Mouse (Mus musculus): ENCODE data around the gene Fv1.

The Fv1 gene

GRCm38 (mm10) chr4:147884138-147884537 lies 15.4 kb downstream of the Fv1 start:
- DNase-seq (ENCODE audit: low spot score) = no peak

GRCm38 (mm10) chr4:147886158-147886557 lies 17.4 kb downstream of the Fv1 start:
- no peak for DNase-seq (ENCODE audit: low spot score)

DNA sequence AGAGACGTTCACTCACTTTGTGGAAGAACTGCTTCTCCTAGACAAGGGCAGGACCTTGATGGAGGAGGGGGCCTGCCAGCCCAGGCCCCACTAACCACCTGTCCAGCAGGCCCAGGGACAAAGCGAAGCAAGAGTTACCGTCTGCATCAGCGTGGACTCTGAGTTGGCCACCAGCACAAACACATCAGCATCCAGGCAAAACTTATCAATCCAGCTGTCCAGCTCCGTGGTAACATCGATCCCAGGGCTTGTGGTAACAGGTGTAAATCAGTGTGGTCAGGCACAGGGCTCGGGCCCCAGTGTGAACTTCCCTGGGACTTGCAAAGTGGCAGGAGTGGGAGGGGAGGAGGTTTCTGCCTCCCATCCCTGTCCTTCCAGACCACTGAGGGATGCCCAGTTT lies 18.5 kb downstream of the Fv1 start:
- no peak for DNase-seq (ENCODE audit: low spot score)

- no peak for DNase-seq (ENCODE audit: low spot score)
These were observed 19.5 kb downstream of the Fv1 start for GRCm38 (mm10) chr4:147888237-147888636.

GRCm38 (mm10) chr4:147890341-147890740 lies 21.6 kb downstream of the Fv1 start:
- DNase-seq (ENCODE audit: low spot score) = no peak

DNA sequence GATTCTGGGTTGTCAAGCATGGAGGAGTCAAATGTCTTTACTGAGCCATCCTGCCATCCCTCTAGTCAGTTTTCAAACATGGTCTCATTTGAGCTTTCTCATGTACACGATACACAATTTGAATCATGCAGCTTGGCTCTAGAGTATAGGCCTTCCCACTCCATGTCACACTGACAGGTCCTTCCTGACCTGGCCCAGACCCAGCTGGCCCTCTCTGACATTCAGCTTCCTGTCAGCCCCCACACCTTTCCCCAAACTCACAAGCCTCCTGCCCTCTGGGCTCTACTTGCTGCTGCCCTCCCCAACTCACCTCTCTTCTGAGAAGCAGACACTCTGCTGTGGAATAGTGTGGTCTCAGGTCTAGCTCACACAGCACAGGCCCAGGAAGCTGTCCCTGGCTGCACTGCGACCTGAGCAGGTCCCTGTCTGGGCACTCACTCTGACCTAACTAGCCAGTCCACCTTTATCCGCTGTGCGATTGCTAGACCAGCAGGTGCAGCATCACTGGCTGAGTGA lies 27.1 kb downstream of the Fv1 start:
- no peak for DNase-seq (ENCODE audit: low spot score)

DNA sequence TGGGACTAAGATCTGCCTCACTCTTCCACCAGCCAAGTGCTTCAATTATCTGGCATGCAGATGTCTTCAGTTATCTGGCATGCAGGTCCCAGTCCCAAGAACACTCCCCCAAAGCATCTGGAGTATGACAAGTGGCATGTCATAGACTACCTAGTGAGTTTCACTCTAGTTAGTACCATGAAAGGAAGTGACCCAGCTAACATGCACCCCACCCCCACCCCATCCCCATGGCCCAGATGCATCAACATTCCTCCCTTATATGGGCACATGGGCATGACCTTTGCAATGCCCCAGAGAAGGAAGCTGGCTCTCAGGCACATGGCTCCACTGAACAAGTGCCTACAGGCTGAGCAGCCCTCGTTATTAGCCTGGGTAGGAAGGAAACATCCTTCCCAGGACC lies 27.6 kb downstream of the Fv1 start:
- DNase-seq (ENCODE audit: low spot score) = no peak

DNA sequence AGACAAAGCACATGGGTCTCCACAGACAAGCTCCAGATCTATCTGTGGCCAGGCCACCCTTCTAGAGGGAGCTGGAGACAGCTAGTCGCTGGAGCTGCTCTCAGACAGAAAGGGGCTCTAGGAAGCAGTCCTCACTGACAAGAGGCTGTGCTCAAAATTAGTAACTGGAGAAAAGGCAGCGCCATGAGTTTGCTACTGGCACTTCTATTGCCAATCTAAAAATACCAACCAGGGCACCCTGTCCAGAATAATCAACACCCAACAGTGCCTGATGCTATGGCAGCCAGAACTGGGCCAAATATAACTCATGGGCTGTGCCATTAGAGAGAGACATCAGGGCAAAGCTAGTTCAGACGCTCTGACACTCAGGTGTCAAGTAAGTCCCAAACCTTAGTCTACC lies 28.6 kb downstream of the Fv1 start:
- no peak for DNase-seq (ENCODE audit: low spot score)

DNA sequence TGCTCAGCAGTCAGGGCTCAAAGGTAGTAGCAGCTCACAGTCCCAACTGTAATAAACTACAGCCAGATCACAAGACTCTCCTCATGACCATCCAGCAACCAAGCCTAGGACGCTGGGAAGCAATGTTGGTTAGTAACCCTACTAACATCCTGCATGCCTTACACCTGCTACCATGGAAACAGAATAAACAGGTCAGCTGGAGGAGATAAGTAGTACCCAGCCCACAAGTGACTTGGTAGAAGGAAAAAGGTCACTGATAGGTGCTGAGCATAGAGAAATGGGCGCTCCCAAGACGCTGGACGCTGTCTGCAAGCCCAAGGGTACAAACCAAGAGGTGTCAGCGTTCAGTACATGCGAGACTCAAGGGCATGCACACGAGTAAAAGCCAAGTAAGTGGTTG lies 31.7 kb downstream of the Fv1 start:
- no peak for DNase-seq (ENCODE audit: low spot score)

- no peak for DNase-seq (ENCODE audit: low spot score)
These were observed 34.2 kb downstream of the Fv1 start for GRCm38 (mm10) chr4:147902906-147903500.

DNA sequence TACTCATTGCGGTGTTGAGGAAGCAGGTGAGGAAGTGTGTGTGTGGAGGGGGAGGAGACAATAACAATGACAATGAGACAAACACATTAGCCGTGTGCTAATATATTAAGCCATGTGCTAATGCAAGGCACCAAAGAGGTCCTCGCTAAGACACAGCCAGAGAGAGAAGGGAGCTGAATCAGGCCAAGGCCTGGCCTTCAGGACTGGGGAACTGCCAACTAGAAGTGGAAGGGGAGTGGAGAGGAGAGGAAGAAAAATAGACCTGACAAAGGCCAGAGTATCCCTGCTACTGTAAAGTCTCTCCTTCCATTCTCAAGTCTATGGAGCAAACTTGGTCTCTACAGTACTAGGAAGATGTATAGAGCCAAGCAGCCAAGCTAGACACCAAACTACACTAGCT lies 34.8 kb downstream of the Fv1 start:
- DNase-seq (ENCODE audit: low spot score) = no peak

DNA sequence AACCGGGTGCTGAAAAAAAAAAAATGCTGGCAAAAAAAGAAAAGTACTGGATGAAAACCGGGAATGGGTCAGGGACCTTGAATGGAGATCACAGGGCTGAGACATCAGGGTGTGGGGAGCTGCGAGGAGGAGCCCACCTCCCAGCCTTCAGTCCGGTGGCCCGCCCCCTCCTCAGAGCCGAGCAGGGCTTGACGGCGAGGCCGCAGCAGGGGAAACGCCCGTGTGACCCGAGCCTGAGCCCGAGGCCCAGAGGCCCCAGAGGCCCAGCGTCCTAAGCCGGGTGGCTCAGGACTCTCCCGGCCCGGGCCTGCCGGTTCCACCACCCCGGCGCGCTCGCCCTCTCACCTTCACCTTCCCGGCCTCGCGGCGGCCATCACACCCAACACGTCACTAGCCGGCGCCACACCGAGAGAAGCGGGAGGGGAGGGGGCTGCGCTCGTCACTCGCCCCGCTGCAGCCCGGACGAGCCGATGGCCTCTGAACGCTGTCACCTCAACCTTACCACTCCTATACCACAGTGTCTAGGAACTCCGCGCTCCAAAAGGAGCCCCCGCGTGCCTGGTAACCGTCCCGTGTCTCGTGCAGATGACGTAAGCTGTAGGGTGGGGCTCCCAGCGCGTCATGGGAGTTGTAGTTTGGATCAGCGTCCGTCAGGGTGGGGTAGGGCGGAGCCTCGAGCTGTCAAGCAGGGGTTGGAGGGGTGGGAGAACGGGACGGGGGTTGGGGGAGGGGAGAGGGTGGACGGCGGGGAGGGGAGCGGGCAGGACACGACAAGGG lies 35.7 kb downstream of the Fv1 start, which contains the start of gene Mfn2:
TSS of gene Mfn2 (minus strand) at position 392 of the 777 bp plus-strand sequence.
- peak; percentile 92 for DNase-seq (ENCODE audit: low spot score)

DNA sequence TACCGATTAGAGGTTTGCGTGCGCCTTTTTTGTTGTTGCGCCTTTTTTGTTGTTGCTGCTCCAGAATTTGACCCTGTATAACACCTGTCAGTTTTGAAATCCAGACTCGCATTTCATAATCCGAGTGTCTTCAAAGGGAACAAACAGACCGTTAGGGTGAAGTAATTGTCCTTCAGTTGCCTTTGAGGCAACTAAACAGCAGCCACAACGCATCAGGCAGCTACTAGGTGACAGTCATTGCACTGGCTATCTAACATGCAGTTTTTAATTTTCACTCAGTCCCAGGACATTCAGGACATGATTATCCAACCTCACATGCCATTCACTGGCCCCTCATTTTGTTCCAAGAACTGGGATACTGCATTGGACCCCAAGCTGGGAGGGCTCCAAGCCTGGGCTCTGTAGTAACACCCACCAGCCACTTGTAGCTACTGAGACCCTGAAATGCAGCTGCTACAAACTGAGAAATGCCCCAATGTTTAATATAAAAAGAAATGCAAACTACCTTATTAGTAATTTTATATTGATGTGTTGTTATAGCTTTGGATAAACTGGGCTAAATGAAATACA lies 36.4 kb downstream of the Fv1 start:
- no peak for DNase-seq (ENCODE audit: low spot score)

DNA sequence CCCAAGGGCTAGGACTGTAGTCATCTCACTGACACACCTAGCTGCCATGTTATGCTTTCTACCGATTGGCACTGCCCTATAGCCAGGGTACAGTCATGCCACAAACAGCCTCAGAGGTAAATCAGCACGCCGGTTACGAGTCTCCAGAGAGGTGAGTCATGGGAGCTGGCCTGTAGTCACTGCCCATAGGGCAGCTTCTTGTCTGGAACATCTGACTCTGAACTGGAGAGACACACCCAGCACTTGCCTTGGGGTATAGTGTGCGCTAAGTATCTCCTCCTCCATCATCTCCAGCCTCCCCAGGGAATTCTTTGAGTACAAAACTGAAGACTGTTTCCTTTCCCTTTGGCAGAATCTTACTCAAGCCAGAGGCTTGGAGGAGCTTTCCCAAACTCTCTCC lies 37.5 kb downstream of the Fv1 start:
- DNase-seq (ENCODE audit: low spot score) = no peak

DNA sequence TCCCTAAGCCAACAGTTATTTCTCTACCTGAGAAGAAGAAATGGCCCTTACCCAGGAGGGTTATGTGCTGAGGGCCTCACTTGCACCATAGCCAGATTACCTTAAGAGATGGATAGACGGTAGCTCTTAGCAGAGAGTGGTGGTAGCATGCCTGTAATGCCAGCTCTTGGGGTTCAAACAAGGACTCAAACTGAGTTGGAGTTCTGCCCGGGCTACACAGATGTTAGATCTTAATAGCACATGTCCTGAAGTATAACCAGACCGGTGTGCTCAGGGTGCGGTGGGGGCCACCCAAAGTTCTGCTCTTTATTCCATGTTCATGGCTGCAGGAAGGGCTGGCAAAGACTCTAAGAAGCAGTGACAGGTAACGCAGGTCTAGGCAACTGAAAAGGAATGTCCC lies 40.7 kb downstream of the Fv1 start:
- DNase-seq (ENCODE audit: low spot score) = no peak

DNA sequence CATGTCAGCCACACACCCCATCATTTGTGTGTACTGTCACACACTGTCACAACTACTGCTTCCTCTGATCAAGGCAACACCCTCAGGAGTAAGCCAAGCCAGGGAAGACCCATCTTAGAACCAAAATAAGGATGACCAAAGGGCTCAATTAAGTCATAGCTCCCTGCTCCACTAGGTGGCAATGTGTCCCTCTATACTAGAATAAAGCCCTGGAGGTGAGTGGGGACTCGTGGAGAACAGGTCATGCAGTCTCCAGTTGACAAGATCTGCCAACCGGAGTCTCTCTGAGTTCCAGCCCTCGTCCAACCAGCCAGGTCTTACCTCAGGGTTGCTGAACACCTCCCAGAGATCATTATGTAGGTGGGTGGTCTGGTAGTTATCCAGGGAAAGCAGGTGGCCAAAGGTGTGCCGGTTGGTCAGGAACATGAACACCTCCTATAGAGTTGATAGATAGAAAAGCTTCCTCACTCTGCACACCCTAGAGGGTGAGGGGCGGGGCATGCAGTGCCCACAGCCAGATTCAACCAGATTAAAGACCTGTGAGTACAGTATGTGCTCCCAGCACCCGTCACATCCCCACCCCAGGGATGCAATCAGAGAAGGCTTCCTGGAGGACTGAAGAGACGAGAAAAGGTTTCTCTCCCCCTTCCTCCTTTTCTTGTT lies 49.8 kb downstream of the Fv1 start:
- peak; percentile 77 for DNase-seq (ENCODE audit: low spot score)

All from testis, postnatal 10 days (tissue).